Mouse (Mus musculus) layer of hippocampus, adult 11-12 months (tissue): ENCODE data around the gene Dedd.
"Not testable (repeated sequence)": the region's sequence is repeated elsewhere in the genome, so short reads cannot be mapped to it uniquely, and the experiment has no call there.

ENCODE experiments used
- DNase-seq: peaks from one replicate; pipeline ENCODE4 v3.0.0; 2022; ENCODE audit warnings: low spot score

Gene Dedd

DNA sequence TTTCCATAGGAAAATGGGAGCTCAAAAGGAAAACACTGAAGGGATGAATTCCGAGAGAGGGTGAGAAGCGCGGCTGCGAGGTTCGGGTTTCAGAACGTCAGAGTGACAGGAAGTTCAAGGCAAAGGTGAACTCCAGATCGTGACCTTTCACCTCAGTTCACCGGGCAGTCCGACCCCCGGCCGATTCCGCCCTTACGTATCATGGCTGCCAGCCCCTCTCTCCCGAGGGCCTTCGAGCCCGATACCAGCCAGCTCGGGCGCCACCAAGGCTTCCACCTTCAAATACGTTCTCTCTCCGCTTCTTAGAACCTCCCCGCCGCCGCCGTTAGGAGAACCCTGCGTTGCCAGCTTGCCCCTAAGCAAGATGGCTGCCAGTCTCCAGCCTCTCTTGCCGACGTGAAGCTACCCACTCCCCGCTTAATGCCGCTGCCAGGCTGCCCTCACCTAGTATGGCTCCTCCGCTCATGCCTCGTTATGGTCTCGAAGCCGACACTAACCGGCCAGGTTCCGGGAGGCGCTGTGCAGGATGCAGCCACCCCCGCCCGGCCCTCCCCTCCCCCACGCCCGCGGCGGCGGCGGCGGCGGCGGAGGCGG, at the start of gene Dedd:
Gene Dedd, plus strand, starts transcription at position 307 of the 594 bp plus-strand sequence.
- peak; percentile 95 for DNase-seq

- no peak for DNase-seq
Measured at GRCm38 (mm10) chr1:171279721-171280120, 49.2 kb upstream of the Dedd start.

DNA sequence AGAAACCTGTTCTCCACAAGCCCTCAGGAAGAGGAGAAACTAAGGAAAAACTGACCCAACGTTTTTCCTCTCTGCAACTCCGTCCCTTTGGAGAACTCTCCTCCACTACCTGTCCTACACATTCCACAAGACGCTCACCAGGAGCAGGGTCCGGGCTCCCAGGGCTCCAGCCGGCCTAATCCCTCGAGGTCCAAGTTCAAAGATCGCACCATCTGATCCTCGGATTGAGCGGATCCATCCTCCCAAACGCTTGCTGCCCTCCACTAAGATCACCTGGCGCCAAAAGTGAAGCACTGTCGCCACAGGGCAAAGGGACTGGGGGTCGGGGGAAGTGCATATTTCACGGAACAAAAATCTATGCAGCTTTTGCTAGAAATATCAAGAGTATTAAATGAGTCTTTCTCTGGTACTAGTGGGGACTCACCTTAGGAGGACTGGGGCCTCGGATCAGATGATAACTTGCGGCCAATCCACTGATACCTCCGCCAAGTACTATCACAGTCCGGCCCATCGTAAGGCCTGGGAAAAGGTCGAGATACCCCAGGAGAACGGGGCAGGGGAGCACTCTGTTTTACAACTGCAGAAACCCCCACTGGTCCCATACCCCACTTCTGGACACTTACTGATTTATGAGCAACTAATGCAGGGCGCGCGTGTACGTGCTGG, 48.6 kb upstream of the Dedd start:
- no peak for DNase-seq

DNA sequence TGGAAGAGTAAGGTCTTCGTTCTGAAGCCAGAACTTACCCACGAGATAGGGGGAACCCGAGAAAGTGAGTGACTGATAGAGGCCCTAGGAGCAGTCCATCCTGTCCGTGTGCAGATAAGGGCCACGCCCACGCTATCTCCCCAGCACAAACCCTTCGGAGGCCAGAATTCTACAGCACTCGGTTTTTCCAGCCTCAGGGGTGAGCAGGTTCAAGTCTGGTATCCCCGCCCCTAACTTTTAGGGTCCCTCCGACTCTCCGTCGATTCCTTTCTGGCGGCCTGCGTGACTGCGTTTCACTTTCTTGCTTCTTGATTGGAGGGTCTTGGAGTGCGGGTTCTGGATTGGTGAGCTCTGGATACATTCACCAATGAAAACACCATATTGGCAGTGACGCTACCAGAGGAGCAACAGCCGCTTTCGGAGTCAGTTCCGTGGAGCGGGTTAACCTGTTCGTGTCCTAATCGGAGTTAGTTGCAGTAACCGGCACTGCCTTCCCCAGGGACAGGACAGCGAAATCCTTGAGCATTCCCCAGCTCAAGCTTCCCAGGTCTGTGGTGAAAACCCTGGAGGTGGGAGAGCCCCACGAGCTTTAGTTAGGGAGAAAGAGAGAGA, 47.9 kb upstream of the Dedd start, which contains the start of gene Ppox:
Gene Ppox, minus strand, starts transcription at position 271 of the 612 bp plus-strand sequence.
- peak; percentile 95 for DNase-seq

- peak; percentile 86 for DNase-seq
Measured at GRCm38 (mm10) chr1:171281528-171281923, 47.4 kb upstream of the Dedd start.

- DNase-seq: peak; percentile 14
Measured at GRCm38 (mm10) chr1:171282086-171282805, 46.7 kb upstream of the Dedd start.

GRCm38 (mm10) chr1:171283188-171284160, 45.5 kb upstream of the Dedd start:
- peak; percentile 12 for DNase-seq

GRCm38 (mm10) chr1:171284491-171284890, 44.5 kb upstream of the Dedd start:
- DNase-seq: peak; percentile 22

GRCm38 (mm10) chr1:171285096-171285892, 43.7 kb upstream of the Dedd start:
- peak; percentile 13 for DNase-seq

DNA sequence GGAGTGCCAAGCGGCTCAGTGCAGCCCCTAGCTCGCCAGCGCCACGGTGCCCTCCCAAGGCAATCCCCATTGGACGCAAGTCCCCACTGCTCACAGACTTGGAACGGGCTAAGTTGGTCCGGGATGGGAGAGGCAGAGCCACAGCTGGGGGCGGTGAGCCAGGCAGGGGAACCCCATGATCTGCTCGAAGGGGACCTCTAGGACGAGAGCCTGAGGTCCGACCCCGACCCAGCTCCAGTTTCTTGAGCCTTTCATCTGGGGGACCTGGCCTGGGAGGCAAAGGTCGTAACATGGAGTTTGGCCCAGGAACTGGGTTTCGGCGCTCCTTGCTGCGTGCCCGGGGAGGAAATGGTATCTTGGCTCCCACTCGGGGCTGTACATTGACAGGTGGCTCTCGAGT, 42.4 kb upstream of the Dedd start:
- peak; percentile 16 for DNase-seq

DNA sequence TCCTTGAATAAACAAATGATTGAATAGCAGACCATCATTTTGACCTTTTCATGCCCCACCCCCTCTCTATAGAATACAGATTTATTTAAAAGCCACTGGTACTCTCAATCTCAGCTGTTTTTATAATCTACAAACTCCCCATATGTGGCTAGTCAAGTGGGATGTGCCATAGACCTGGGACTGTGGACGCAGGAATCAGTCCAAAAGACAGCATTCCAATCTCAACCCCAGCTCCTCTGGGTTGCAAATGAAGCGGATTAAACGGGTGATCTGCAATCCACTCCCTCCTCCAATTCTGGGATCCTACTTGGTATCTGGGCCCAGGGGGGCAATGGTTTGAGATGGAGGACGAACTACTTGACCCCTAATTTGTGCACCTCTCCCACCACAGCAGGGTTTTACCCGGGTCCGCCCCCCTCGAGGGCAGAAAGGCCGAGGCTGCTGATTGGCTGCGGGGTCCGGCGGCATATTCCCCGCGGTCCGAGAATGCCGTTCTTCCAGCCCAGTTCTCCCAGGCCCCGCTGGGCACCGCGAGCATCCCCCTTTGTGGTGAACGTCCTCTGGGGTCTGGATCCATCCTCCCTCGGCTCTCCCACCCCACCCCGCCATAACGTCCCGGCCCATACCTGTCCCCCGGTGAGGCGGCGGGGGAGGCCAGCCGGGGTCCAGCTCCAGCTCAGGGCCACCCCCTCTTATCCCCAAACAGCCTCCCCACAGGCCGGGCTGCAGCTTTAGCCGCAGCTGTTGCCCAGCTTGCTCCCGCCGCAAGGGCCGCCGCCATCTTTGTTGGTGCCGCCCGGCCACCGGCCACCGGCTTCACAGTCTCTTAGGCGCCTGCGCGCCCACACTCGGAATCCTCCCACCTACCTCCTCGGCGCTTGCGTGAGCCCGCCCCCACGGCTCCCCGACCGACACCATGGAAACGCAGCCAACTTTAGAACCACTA, 41.5 kb upstream of the Dedd start, which contains the start of gene Usp21:
Gene Usp21, minus strand, starts transcription at position 856 of the 946 bp plus-strand sequence.
- DNase-seq: peak; percentile 95

- no peak for DNase-seq
Measured at GRCm38 (mm10) chr1:171288328-171288727, 40.6 kb upstream of the Dedd start.

DNA sequence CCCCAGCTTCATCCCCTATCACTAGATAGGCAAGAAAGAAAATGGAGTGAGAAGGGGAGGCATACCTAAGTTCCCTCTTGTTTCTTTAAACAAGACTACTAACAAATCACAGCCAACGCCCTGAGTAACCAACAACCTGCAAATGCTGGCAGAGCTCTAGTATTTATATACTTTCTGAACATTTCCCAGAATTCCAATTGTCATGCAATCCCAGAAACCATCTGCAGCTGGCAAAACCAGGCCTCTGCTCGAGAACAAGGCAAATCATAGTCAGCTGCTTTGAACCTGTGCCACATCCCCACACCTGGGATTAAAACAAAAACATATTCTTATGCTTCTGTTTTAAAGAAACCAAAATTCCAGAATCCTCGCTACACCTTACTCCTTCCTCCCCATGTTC, 35.6 kb upstream of the Dedd start:
- peak; percentile 19 for DNase-seq

- no peak for DNase-seq
Measured at GRCm38 (mm10) chr1:171293906-171294297, 35.0 kb upstream of the Dedd start.

DNA sequence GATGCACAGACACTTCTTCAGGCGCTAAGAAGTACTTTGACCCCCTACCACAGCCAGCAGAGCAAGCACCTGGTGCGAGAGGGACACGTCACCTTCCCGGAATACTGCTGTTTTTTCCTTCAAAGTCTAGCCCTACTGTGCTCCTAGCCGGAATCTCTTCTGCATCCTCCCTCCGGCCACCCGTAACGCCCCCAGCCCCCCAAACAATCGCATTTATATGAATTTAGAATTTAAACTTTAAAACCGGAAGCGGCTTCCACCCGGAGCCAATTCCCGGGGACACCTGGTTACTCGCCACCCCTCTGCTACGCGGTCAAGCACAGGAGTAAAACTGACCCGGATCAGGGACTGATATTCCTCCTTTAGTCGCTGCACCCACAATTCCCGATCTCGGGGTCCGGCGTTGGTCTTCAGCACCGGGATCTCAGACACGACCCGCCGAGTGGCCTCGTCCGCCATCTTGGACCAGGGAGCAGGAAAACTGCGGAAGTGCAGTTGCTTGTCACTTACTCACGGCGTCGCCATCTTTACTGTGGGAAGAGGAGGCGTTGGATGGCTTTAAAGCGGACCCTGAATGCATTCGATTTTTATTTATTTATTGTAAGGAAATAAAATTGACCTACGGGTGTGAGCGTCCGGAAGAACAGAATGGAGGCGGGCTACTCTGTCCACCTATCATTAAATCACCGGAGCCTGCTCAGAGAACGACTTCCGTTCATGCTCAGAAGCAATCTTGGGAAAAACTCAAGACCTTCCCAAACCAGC, 34.5 kb upstream of the Dedd start, which contains the start of gene Ufc1:
Gene Ufc1, minus strand, starts transcription at position 727 of the 765 bp plus-strand sequence.
- DNase-seq: peak; percentile 87

DNA sequence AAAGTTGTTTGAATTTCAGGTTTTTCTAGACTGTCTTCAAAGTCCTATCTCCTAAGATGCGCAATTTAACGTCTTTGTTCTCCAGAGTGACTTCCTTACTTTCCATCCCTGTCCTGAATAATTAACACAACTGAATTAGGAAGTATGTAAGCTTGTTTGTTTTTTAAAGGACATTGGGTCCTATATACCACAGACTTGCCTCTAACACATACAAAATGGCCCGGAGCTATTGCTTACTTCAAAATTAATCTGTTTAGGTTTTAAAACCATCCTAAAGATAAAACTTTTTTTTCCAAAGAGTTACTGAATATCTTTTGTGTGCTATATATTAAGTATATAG, 33.9 kb upstream of the Dedd start:
- no peak for DNase-seq

GRCm38 (mm10) chr1:171298226-171298625, 30.7 kb upstream of the Dedd start:
- DNase-seq: no peak

DNA sequence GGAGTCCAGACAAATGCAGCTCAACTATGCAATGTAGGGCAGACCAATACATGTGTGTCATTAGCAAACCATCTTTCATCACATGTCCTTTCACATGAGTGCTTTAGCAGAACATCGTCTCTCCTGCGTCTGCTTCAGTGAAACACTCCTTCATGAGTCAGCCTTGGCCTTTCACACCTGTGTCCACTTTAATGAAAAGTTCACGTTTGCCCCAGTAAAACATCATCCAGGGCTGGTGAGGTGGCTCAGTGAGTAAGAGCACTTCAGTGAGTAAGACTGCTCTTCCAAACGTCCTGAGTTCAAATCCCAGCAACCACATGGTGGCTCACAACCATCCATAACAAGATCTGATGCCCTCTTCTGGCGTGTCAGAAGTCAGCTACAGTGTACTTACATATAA, 22.8 kb upstream of the Dedd start:
- not testable (repeated sequence) for DNase-seq

GRCm38 (mm10) chr1:171309321-171309720, 19.6 kb upstream of the Dedd start:
- DNase-seq: no peak
